Mouse (Mus musculus) forebrain, embryonic 12.5 days (tissue): Measurements from ENCODE around the gene Gab2. TPM values are rescaled to one million over a fixed set of nuclear protein-coding genes. Genes with fewer than 3 reads are reported as not detected.
A peak's percentile ranks its signal among the peaks of the same experiment; 100 is the strongest.

Experiments used
- ATAC-seq: fragments of 200-750 bp; cut with Nextera tagmentation; 2 replicates; pipeline ENCODE4 v1.8.0; 2017; ENCODE audit warnings: moderate TSS enrichment; ENCODE audit not compliant: low FRiP score
- H3K27ac ChIP-seq: fragments of 300-500 bp; sonication (generic); 2 replicates; pipeline ENCODE4 v1.5.1; 2016; ENCODE audit warnings: mild to moderate bottlenecking
- H3K27me3 ChIP-seq: fragments of 300-500 bp; sonication (generic); 2 replicates; pipeline ENCODE4 v1.6.1; 2016; ENCODE audit warnings: mild to moderate bottlenecking
- H3K36me3 ChIP-seq: fragments of 300-500 bp; sonication (generic); replicated peaks from 2 replicates; pipeline ENCODE4 v1.6.1; 2016; ENCODE audit warnings: mild to moderate bottlenecking
- H3K4me1 ChIP-seq: fragments of 300-500 bp; sonication (generic); 2 replicates; pipeline ENCODE4 v1.6.1; 2016
- H3K4me2 ChIP-seq: fragments of 300-500 bp; sonication (generic); 2 replicates; pipeline ENCODE4 v1.6.1; 2016; ENCODE audit warnings: mild to moderate bottlenecking, moderate library complexity
- H3K4me3 ChIP-seq: fragments of 300-500 bp; sonication (generic); replicated peaks from 2 replicates; pipeline ENCODE4 v1.5.1; 2016; ENCODE audit warnings: mild to moderate bottlenecking
- H3K9ac ChIP-seq: fragments of 300-500 bp; sonication (generic); 2 replicates; pipeline ENCODE4 v1.6.1; 2016; ENCODE audit warnings: mild to moderate bottlenecking
- H3K9me3 ChIP-seq: fragments of 300-500 bp; sonication (generic); 2 replicates; pipeline ENCODE4 v1.6.1; 2016
- WGBS: fragments of 180-500 bp; shearing (Covaris S2); methylation state at CpG from one replicate; pipeline ENCODE4 v1.1.7; 2016; 5-methylcytosine and 5-hydroxymethylcytosine counted together
- polyA plus RNA-seq: library from polyadenylated mRNA; unstranded; fragments of >200 nt; fragmentation: Nextera tagmentation; extraction: Ambion mirVana; gene quantifications from 2 replicates; pipeline ENCODE4 v1.2.1, GENCODE M21; 2016

The Gab2 gene
- polyA plus RNA-seq, 1 experiment from 2014 or later = 10.1 TPM

DNA sequence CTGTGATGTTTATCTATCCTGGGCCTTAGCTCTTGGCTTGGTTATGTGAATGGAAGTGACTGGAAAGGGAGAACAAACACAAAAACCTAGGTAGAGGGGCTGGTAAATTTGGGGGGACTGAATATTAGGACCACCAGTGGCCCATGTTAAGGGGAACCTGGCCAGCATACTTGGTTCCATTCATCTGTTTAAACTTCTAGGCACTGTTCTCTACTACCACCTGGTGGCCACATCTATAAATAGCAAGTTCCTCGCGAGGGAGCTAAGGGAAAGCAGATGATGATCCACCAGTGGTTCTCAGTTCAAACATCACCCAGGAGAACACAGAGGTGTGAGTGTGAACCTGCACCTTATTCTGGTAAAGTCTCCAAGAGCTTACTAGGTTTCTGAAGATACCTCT lies 216.1 kb downstream of the Gab2 start:
- peak; percentile 68 for ATAC-seq
- no peaks in the 10 kb centered on the region for H3K9me3 ChIP-seq
- 0 out of 2 replicates have a peak, but pooled peaks cover 5% of the 10 kb centered on the region for H3K36me3 ChIP-seq
- H3K4me2 ChIP-seq = no peak overlapping the region
- H3K4me3 ChIP-seq = no peak overlapping the region
- 2% methylated on average over 2 of the region's 2 CpGs for WGBS
- H3K27ac ChIP-seq = no peak overlapping the region
- H3K4me1 ChIP-seq = no peaks in the 10 kb centered on the region
- H3K27me3 ChIP-seq = no peaks in the 10 kb centered on the region
- no peak overlapping the region for H3K9ac ChIP-seq

DNA sequence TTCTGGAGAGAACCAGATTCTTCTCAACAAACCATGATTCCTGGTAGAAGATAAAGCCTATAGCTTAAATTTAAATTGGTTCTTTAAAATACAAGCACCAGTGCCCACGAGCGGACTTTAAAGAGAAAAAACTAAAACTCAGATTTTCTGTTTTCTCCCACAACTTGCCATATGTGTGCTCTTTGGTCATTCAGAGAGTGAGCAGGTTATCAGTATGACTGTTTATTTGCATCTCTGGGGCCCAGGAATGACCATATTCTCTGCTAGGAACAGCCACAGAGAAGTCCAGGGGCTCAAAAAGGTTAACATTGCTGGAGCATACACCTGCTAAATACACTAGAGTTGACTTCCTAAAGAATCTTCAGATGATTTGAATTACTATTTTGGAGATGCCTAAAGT lies 216.9 kb downstream of the Gab2 start:
- H3K27ac ChIP-seq = no peak overlapping the region
- WGBS = 94% methylated on average over 2 of the region's 2 CpGs
- H3K4me1 ChIP-seq = no peaks in the 10 kb centered on the region
- no peaks in the 10 kb centered on the region for H3K9me3 ChIP-seq
- H3K36me3 ChIP-seq = peaks cover 5% of the 10 kb centered on the region; the same call in 1 of the 2 replicates
- no peak for ATAC-seq
- no peak overlapping the region for H3K9ac ChIP-seq
- no peak overlapping the region for H3K4me3 ChIP-seq
- H3K27me3 ChIP-seq = no peaks in the 10 kb centered on the region
- H3K4me2 ChIP-seq = no peak overlapping the region

GRCm38 (mm10) chr7:97298943-97299342 lies 217.6 kb downstream of the Gab2 start:
- Histone ChIP-seq H3K9ac (no peak overlapping the region), H3K27me3 (no peaks in the 10 kb centered on the region), H3K4me2 (no peak overlapping the region), H3K4me3 (no peak overlapping the region), H3K27ac (no peak overlapping the region), H3K9me3 (no peaks in the 10 kb centered on the region), H3K4me1 (no peaks in the 10 kb centered on the region), H3K36me3 (peaks cover 8% of the 10 kb centered on the region)
- 85% methylated on average over 6 of the region's 6 CpGs for WGBS
- ATAC-seq = no peak

- Histone ChIP-seq H3K36me3 (peaks cover 13% of the 10 kb centered on the region), H3K27ac (no peak overlapping the region), H3K9ac (no peak overlapping the region), H3K4me3 (no peak overlapping the region), H3K9me3 (no peaks in the 10 kb centered on the region), H3K4me2 (no peak overlapping the region), H3K27me3 (no peaks in the 10 kb centered on the region), H3K4me1 (no peaks in the 10 kb centered on the region)
- 89% methylated on average over 2 of the region's 2 CpGs for WGBS
- ATAC-seq = no peak
Measured at GRCm38 (mm10) chr7:97300914-97301313, 219.5 kb downstream of the Gab2 start.

- ATAC-seq = no peak
- Histone ChIP-seq H3K36me3 (peaks cover 13% of the 10 kb centered on the region), H3K4me1 (no peaks in the 10 kb centered on the region), H3K9ac (no peak overlapping the region), H3K4me2 (no peak overlapping the region), H3K27me3 (no peaks in the 10 kb centered on the region), H3K27ac (no peak overlapping the region), H3K4me3 (no peak overlapping the region), H3K9me3 (no peaks in the 10 kb centered on the region)
- 84% methylated on average over 8 of the region's 8 CpGs for WGBS
Measured at GRCm38 (mm10) chr7:97301321-97301720, 219.9 kb downstream of the Gab2 start.

- no peak overlapping the region for H3K27ac ChIP-seq
- no peak overlapping the region for H3K9ac ChIP-seq
- H3K27me3 ChIP-seq = no peaks in the 10 kb centered on the region
- WGBS = 92% methylated on average over 4 of the region's 4 CpGs
- H3K4me2 ChIP-seq = no peak overlapping the region
- H3K4me1 ChIP-seq = no peaks in the 10 kb centered on the region
- H3K4me3 ChIP-seq = no peak overlapping the region
- no peak for ATAC-seq
- peaks cover 15% of the 10 kb centered on the region for H3K36me3 ChIP-seq
- H3K9me3 ChIP-seq = no peaks in the 10 kb centered on the region
Measured at GRCm38 (mm10) chr7:97302261-97302660, 220.9 kb downstream of the Gab2 start.

GRCm38 (mm10) chr7:97302876-97303275 lies 221.5 kb downstream of the Gab2 start:
- Histone ChIP-seq H3K4me1 (no peaks in the 10 kb centered on the region), H3K4me2 (no peak overlapping the region), H3K27me3 (no peaks in the 10 kb centered on the region), H3K36me3 (peaks cover 15% of the 10 kb centered on the region), H3K9me3 (no peaks in the 10 kb centered on the region), H3K27ac (no peak overlapping the region), H3K4me3 (no peak overlapping the region), H3K9ac (no peak overlapping the region)
- no peak for ATAC-seq
- WGBS = 79% methylated on average over 4 of the region's 4 CpGs

GRCm38 (mm10) chr7:97303614-97304013 lies 222.2 kb downstream of the Gab2 start:
- no peak overlapping the region for H3K27ac ChIP-seq
- no peak for ATAC-seq
- H3K9ac ChIP-seq = no peak overlapping the region
- no peak overlapping the region for H3K4me3 ChIP-seq
- H3K27me3 ChIP-seq = no peaks in the 10 kb centered on the region
- peaks cover 22% of the 10 kb centered on the region for H3K36me3 ChIP-seq
- no peak overlapping the region for H3K4me2 ChIP-seq
- no peaks in the 10 kb centered on the region for H3K4me1 ChIP-seq
- WGBS = 84% methylated on average over 2 of the region's 2 CpGs
- no peaks in the 10 kb centered on the region for H3K9me3 ChIP-seq

DNA sequence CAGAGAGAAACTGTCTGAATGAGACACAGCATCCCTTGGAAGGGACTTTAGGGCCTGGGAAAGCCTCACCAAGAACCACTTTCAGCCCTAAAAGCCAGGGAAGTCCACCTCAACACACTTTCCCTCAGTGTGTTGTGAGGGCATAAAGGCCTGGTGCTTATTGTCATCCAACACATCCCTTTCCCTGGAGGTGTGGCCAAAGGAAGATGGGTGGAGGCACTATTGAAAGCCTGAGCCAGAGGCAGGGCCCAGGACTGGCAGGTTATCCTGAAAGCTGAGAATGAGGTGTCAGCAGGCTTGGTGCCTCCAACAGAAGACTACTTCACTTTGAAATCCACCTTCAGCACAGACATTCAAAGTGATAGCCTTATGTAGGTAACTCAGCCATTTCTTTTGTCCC lies 223.1 kb downstream of the Gab2 start:
- H3K27me3 ChIP-seq = no peaks in the 10 kb centered on the region
- no peak for ATAC-seq
- H3K4me1 ChIP-seq = no peaks in the 10 kb centered on the region
- peaks cover 25% of the 10 kb centered on the region for H3K36me3 ChIP-seq
- H3K4me2 ChIP-seq = no peak overlapping the region
- H3K9me3 ChIP-seq = no peaks in the 10 kb centered on the region
- no peak overlapping the region for H3K9ac ChIP-seq
- H3K27ac ChIP-seq = no peak overlapping the region
- no peak overlapping the region for H3K4me3 ChIP-seq

DNA sequence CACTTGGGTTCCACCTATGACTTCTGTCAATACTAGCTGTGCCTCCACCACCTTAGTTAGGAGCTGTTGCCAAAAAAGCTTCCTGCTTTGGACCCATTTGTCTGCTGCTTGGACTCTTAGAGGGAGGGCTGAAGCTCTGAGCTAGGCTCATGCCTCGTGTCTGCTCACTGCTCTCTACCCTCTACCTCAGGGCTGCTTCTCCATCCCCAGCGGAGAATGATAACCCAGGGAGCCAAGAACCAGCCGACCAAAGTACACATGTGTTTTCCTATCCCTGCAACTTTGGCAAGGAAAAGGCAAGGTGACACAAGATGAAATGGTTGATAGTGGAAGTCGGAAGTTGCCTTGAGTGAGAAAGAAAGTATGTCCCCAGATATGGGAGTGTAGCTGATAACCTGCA lies 223.8 kb downstream of the Gab2 start:
- no peak overlapping the region for H3K27ac ChIP-seq
- no peaks in the 10 kb centered on the region for H3K9me3 ChIP-seq
- WGBS = 93% methylated on average over 4 of the region's 4 CpGs
- H3K36me3 ChIP-seq = peaks cover 32% of the 10 kb centered on the region
- no peak for ATAC-seq
- no peaks in the 10 kb centered on the region for H3K4me1 ChIP-seq
- no peak overlapping the region for H3K9ac ChIP-seq
- H3K4me3 ChIP-seq = no peak overlapping the region
- no peaks in the 10 kb centered on the region for H3K27me3 ChIP-seq
- no peak overlapping the region for H3K4me2 ChIP-seq

DNA sequence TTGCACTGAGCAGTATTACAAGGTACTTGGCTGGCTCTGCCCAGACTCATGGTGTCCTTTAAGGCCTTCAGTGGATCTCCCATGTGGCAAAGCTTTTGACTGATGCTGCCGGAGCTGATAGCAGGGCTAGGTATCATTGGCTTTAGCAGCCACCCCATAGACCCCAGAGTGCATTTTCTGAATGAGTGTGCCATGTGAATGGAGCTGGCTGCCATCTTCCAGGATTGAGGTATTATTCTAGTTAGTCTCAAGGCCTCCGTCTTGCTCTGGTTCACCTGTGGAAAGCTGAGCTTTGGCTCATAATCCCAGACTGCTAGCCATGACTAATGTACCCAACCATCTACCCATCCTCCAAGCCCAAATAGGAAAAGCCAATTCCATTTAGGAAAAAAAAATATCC lies 225.4 kb downstream of the Gab2 start:
- 96% methylated on average over 2 of the region's 2 CpGs for WGBS
- Histone ChIP-seq H3K9me3 (no peaks in the 10 kb centered on the region), H3K27me3 (no peaks in the 10 kb centered on the region), H3K4me1 (no peaks in the 10 kb centered on the region), H3K4me3 (no peak overlapping the region), H3K4me2 (no peak overlapping the region), H3K9ac (no peak overlapping the region), H3K36me3 (peaks cover 48% of the 10 kb centered on the region), H3K27ac (no peak overlapping the region)
- ATAC-seq = no peak

GRCm38 (mm10) chr7:97307546-97307945 lies 226.2 kb downstream of the Gab2 start:
- Histone ChIP-seq H3K4me1 (no peaks in the 10 kb centered on the region), H3K9me3 (no peaks in the 10 kb centered on the region), H3K4me3 (no peak overlapping the region), H3K27ac (no peak overlapping the region), H3K36me3 (peaks cover 52% of the 10 kb centered on the region), H3K27me3 (no peaks in the 10 kb centered on the region), H3K9ac (no peak overlapping the region), H3K4me2 (no peak overlapping the region)
- WGBS = 84% methylated on average over 1 of the region's 1 CpGs
- ATAC-seq = no peak

DNA sequence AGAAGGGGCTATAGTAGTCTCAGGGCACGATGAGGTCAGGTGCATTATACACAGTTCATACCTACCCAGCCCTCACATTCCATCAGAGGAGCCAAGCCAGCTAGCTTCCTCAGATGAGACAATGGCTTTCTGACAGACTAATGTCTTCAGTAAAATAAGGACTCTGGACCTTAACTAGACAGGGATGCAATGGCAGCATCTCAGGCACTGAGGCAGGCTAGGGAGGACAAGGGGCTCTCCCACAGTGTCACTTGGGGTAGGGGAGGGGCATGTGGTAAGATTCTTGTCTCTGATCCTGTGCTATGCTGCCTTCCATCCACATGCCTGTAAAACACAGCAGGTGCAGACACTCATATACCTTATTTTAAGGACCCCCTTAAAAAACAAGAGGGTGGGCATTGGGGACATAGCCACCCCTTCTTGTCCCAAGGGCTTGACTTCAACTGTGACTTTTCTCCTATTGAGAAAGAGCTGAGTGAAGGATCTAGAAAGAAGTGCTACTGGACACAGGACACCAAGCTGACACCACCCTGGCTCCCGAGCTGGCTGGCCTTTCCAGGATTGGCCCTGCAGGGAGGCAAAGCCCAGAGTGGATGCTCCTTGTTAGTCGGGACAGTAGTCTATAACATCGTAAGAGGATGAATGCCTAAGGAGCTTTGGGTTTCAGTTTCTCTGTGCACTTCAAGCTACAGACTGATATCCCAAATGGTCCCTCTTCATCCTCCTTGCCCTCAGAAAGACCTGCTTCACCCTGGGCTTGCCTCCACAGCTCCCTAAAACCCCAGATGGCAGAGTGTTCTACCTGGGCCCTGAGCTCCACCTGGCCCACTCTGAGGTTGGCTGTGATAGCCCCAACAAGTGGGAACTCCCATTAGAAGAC lies 228.3 kb downstream of the Gab2 start:
- H3K4me2 ChIP-seq = no peak overlapping the region
- no peak overlapping the region for H3K27ac ChIP-seq
- WGBS = 82% methylated on average over 4 of the region's 4 CpGs
- peaks cover 61% of the 10 kb centered on the region for H3K36me3 ChIP-seq
- H3K9ac ChIP-seq = no peak overlapping the region
- no peak for ATAC-seq
- no peaks in the 10 kb centered on the region for H3K27me3 ChIP-seq
- H3K4me1 ChIP-seq = no peaks in the 10 kb centered on the region
- no peaks in the 10 kb centered on the region for H3K9me3 ChIP-seq
- no peak overlapping the region for H3K4me3 ChIP-seq
